21 mouse cellular contexts compared by ENCODE assay signal in the genomic region with DNA sequence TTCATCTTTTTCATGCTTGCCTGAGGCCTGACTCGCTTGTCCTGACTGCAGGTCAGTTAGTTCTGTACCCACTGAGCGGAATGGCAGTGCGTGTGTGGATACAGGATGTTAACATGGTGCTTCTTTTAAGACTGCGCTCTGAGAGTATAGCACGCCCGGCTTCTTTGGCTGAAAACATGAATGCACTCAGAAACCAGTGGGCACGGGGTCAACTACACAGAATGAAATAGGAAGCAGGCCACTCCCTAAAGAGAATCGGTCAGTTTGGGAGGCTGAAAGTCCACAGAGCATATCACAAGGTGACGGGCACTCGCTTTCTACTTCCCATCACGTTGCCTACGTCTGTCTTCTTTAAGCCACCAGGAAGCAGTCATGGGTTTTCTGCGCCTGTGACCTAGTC.
"Had no signal": no experiment of that assay in that cellular context is flagged by ENCODE, and none has a peak within 500 bp of the region (broad histone marks: within the 10 kb centered on the region; RNA-seq: fewer than 3 reads in every experiment).

No protein-coding gene starts in this region.

- ATAC-seq: midbrain, embryonic 15.5 days had no signal

- H3K4me3 ChIP-seq: kidney, embryonic 15.5 days; limb, embryonic 12.5 days; limb, embryonic 15.5 days; liver, embryonic 13.5 days; midbrain, embryonic 12.5 days; midbrain, embryonic 15.5 days; myocyte; neural tube, embryonic 13.5 days; stomach, embryonic 15.5 days had no signal

- H3K36me3 ChIP-seq: kidney, embryonic 15.5 days; limb, embryonic 12.5 days; limb, embryonic 15.5 days; liver, embryonic 13.5 days; midbrain, embryonic 12.5 days; midbrain, embryonic 15.5 days; neural tube, embryonic 13.5 days; stomach, embryonic 15.5 days had no signal

- H3K9me3 ChIP-seq: kidney, embryonic 15.5 days; limb, embryonic 12.5 days; limb, embryonic 15.5 days; liver, embryonic 13.5 days; midbrain, embryonic 12.5 days; midbrain, embryonic 15.5 days; neural tube, embryonic 13.5 days; stomach, embryonic 15.5 days had no signal

- H3K27me3 ChIP-seq: kidney, embryonic 15.5 days; limb, embryonic 12.5 days; limb, embryonic 15.5 days; liver, embryonic 13.5 days; midbrain, embryonic 12.5 days; midbrain, embryonic 15.5 days; neural tube, embryonic 13.5 days; stomach, embryonic 15.5 days had no signal

- H3K27ac ChIP-seq: kidney, embryonic 15.5 days; limb, embryonic 12.5 days; limb, embryonic 15.5 days; liver, embryonic 13.5 days; midbrain, embryonic 12.5 days; midbrain, embryonic 15.5 days; neural tube, embryonic 13.5 days; stomach, embryonic 15.5 days had no signal

- H3K4me2 ChIP-seq: kidney, embryonic 15.5 days; limb, embryonic 12.5 days; limb, embryonic 15.5 days; liver, embryonic 13.5 days; midbrain, embryonic 12.5 days; midbrain, embryonic 15.5 days; neural tube, embryonic 13.5 days; stomach, embryonic 15.5 days had no signal

- DNase-seq: kidney, adult 11 months; kidney, adult 8-10 months; kidney, postnatal 10 days; kidney, postnatal 36 days; left cerebral cortex, postnatal 4 days; liver, embryonic 13.5 days; lung, adult 2 months; lung, postnatal 14 days; lung, postnatal 4 days; right cerebral cortex, postnatal 4 days; spleen, adult 18-20 months; thymus, adult 18-20 months; thymus, postnatal 36 days had no signal

- H3K4me1 ChIP-seq: midbrain, embryonic 12.5 days; neural tube, embryonic 13.5 days had no signal

- H3K9ac ChIP-seq: kidney, embryonic 15.5 days; limb, embryonic 12.5 days; limb, embryonic 15.5 days; liver, embryonic 13.5 days; midbrain, embryonic 12.5 days; midbrain, embryonic 15.5 days; neural tube, embryonic 13.5 days; stomach, embryonic 15.5 days had no signal
